Comparison of ENCODE assay signal across 8 mouse cellular contexts in genomic region chr7:89980133-89980484, GRCm38 (mm10). TPM values are rescaled to one million over a fixed set of nuclear protein-coding genes. Genes with fewer than 3 reads are reported as not detected.
DNase-seq lines count a peak whose midpoint lies in the region; ATAC-seq and TF ChIP-seq lines count a peak whose summit lies in the region.

No protein-coding gene starts in this region.

- H3K4me2 ChIP-seq in CH12.LX (ENCODE audit: insufficient read depth, low read depth, poor library complexity, severe bottlenecking) = no peak overlapping the region
- peak overlapping the region; percentile 84 for H3K4me2 ChIP-seq in forebrain, embryonic 14.5 days (ENCODE audit: low read length)
- H3K4me2 ChIP-seq in liver, embryonic 16.5 days (ENCODE audit: low read depth, low read length) = peak overlapping the region; percentile 80

- dilution Hi-C loops in CH12.LX (cut with MboI; ENCODE audit: extremely low pct_ligation_motif_present, extremely low pct_unique_long_range_greater_than_20kb, low sequenced_read_pairs) = no loop called here

- H3K9ac ChIP-seq in CH12.LX (ENCODE audit: insufficient read depth, low read depth) = peak overlapping the region; percentile 61
- H3K9ac ChIP-seq in forebrain, embryonic 14.5 days (ENCODE audit: low read length) = peak overlapping the region; percentile 87
- peak overlapping the region; percentile 92 for H3K9ac ChIP-seq in liver, embryonic 16.5 days (ENCODE audit: low read depth, low read length)

- peak overlapping the region; percentile 98 for H3K27ac ChIP-seq in heart, embryonic 10.5 days
- peak overlapping the region; percentile 95 for H3K27ac ChIP-seq in CH12.LX (ENCODE audit: insufficient read depth, low read depth)
- H3K27ac ChIP-seq in forebrain, embryonic 14.5 days (ENCODE audit: low read depth, low read length) = peak overlapping the region; percentile 99
- peak overlapping the region; percentile 98 for H3K27ac ChIP-seq in liver, embryonic 16.5 days (ENCODE audit: low read length)

- H3K36me3 ChIP-seq in heart, embryonic 10.5 days = peaks cover 19% of the 10 kb centered on the region
- peaks cover 15 to 22% of the 10 kb centered on the region in 2 experiments for H3K36me3 ChIP-seq in CH12.LX (replicated peaks in 1 of 2; ENCODE audit: control insufficient read depth in 1 of 2, insufficient read depth in 1 of 2, low read length in 1 of 2)
- H3K36me3 ChIP-seq in forebrain, embryonic 14.5 days (ENCODE audit: control insufficient read depth, insufficient read depth, low read length) = peaks cover 12% of the 10 kb centered on the region
- peaks cover 16% of the 10 kb centered on the region for H3K36me3 ChIP-seq in liver, embryonic 16.5 days (ENCODE audit: control insufficient read depth, insufficient read depth)

- TF ChIP-seq POLR2A in CH12.LX (IDR thresholded peaks at IDR 0.05; ENCODE audit: low read depth, low read length) = no peak

- in situ Hi-C loops in CH12.LX (cut with MboI; ENCODE audit: low pct_ligation_motif_present, low pct_unique_long_range_greater_than_20kb, low sequenced_read_pairs) = no loop called here

- no peaks in the 10 kb centered on the region for H3K27me3 ChIP-seq in heart, embryonic 10.5 days (ENCODE audit: insufficient read depth, poor library complexity, severe bottlenecking)
- H3K27me3 ChIP-seq in CH12.LX (replicated peaks) = no peaks in the 10 kb centered on the region
- no peaks in the 10 kb centered on the region for H3K27me3 ChIP-seq in forebrain, embryonic 14.5 days (replicated peaks; ENCODE audit: control insufficient read depth, insufficient read depth, low read length)
- no peaks in the 10 kb centered on the region for H3K27me3 ChIP-seq in liver, embryonic 16.5 days (ENCODE audit: control insufficient read depth, insufficient read depth, low read depth, low read length)

- TF ChIP-seq CTCF in CH12.LX (conservative IDR thresholded peaks at IDR 0.05 in 1 of 2, IDR thresholded peaks at IDR 0.05 in 1 of 2; ENCODE audit: low read depth in 2 of 2, low read length in 2 of 2) = no peak

- H3K4me1 ChIP-seq in heart, embryonic 10.5 days = peaks cover 16% of the 10 kb centered on the region; the same call in 1 of the 2 replicates
- peaks cover 2 to 24% of the 10 kb centered on the region in 2 experiments; a peak in 3 of 4 replicates for H3K4me1 ChIP-seq in CH12.LX (ENCODE audit: control insufficient read depth in 1 of 2, insufficient read depth in 2 of 2)
- peaks cover 12% of the 10 kb centered on the region for H3K4me1 ChIP-seq in forebrain, embryonic 14.5 days (ENCODE audit: control insufficient read depth, insufficient read depth, low read length)
- H3K4me1 ChIP-seq in liver, embryonic 16.5 days (ENCODE audit: control insufficient read depth, low read depth, low read length) = peaks cover 16% of the 10 kb centered on the region

- no peak for DNase-seq in heart, embryonic 10.5 days (ENCODE audit: low spot score)
- DNase-seq in heart, adult 11 months = no peak
- DNase-seq in CH12.LX (ENCODE audit: extremely low read depth) = no peak
- no peak for DNase-seq in forebrain, embryonic 14.5 days (ENCODE audit: low spot score)
- no peak for DNase-seq in right cerebral cortex, postnatal 36 days (ENCODE audit: low spot score in 2 of 2)
- DNase-seq in cerebellum, postnatal 36 days = no peak
- DNase-seq in kidney, postnatal 4 days = no peak

- no peaks in the 10 kb centered on the region for H3K9me3 ChIP-seq in heart, embryonic 10.5 days
- H3K9me3 ChIP-seq in CH12.LX (replicated peaks; ENCODE audit: low read length) = no peaks in the 10 kb centered on the region
- H3K9me3 ChIP-seq in forebrain, embryonic 14.5 days (replicated peaks; ENCODE audit: control insufficient read depth, low read length) = no peaks in the 10 kb centered on the region
- no peaks in the 10 kb centered on the region for H3K9me3 ChIP-seq in liver, embryonic 16.5 days (replicated peaks; ENCODE audit: control insufficient read depth, low read length)

- H3K4me3 ChIP-seq in heart, embryonic 10.5 days = peak overlapping the region; percentile 87
- peak overlapping the region; percentile 80 to 82 (median 80) for H3K4me3 ChIP-seq in CH12.LX (replicated peaks in 1 of 3; ENCODE audit: low read depth in 2 of 3, low read length in 2 of 3, poor library complexity in 1 of 3)
- peak overlapping the region; percentile 70 for H3K4me3 ChIP-seq in forebrain, embryonic 14.5 days (ENCODE audit: low read depth, low read length)
- peak overlapping the region; percentile 84 for H3K4me3 ChIP-seq in liver, embryonic 16.5 days (ENCODE audit: low read depth, low read length)

- no peak for ATAC-seq in forebrain, embryonic 14.5 days
- ATAC-seq in liver, embryonic 16.5 days (ENCODE audit: low read depth) = peak; percentile 35

- TF ChIP-seq EP300 in CH12.LX (IDR thresholded peaks at IDR 0.05; ENCODE audit: low read length) = no peak

- under 1% methylated on average over 31 of the region's 31 CpGs for WGBS in heart, embryonic 10.5 days
- 0% methylated on average over 31 of the region's 31 CpGs for WGBS in forebrain, embryonic 14.5 days
- under 1% methylated on average over 31 of the region's 31 CpGs for WGBS in liver, embryonic 16.5 days (ENCODE audit: insufficient replicate concordance)

- H3K79me2 ChIP-seq in CH12.LX (replicated peaks; ENCODE audit: control insufficient read depth, extremely low read depth, insufficient read depth, poor library complexity, severe bottlenecking) = peaks cover 42% of the 10 kb centered on the region

- TF ChIP-seq RAD21 in CH12.LX (IDR thresholded peaks at IDR 0.05; ENCODE audit: low read depth, low read length) = no peak

TF ChIP-seq in CH12.LX, 34 proteins besides CTCF, POLR2A, EP300 and RAD21 (continues in another document):
- no peak for TF ChIP-seq USF1 (IDR thresholded peaks at IDR 0.05; ENCODE audit: low read depth, low read length)
- TF ChIP-seq SIN3A (IDR thresholded peaks at IDR 0.05; ENCODE audit: low read length) = no peak
- TF ChIP-seq NRF1 (IDR thresholded peaks at IDR 0.05; ENCODE audit: low read depth, low read length) = no peak
- peak; percentile 47; the same call in 1 of the 2 replicates for TF ChIP-seq CHD2 (IDR thresholded peaks at IDR 0.05; ENCODE audit: low read length)
- no peak for TF ChIP-seq TBP (conservative IDR thresholded peaks at IDR 0.05; ENCODE audit: low read depth, low read length)
- TF ChIP-seq POLR2AphosphoS2 (IDR thresholded peaks at IDR 0.05; ENCODE audit: low read depth, low read length) = no peak
- no peak for TF ChIP-seq MAFK (IDR thresholded peaks at IDR 0.05; ENCODE audit: insufficient replicate concordance, low read length)
- no peak for TF ChIP-seq MXI1 (IDR thresholded peaks at IDR 0.05; ENCODE audit: low read depth, low read length)
- TF ChIP-seq E2F4 (IDR thresholded peaks at IDR 0.05; ENCODE audit: insufficient replicate concordance, low read depth, low read length) = no peak
- no peak for TF ChIP-seq MAZ (IDR thresholded peaks at IDR 0.05; ENCODE audit: low read depth, low read length)
- no peak for TF ChIP-seq USF2 (conservative IDR thresholded peaks at IDR 0.05; ENCODE audit: low read depth, low read length)
- no peak for TF ChIP-seq JUN (IDR thresholded peaks at IDR 0.05; ENCODE audit: insufficient read depth, low read depth, low read length)
- TF ChIP-seq BHLHE40 (IDR thresholded peaks at IDR 0.05; ENCODE audit: low read depth, low read length) = peak; percentile 21; the same call in 1 of the 2 replicates
- 0 out of 2 replicates have a peak, but pooled peaks have one; percentile 2 for TF ChIP-seq UBTF (IDR thresholded peaks at IDR 0.05; ENCODE audit: low read depth, low read length)
- TF ChIP-seq CHD1 (IDR thresholded peaks at IDR 0.05; ENCODE audit: low read depth, low read length) = no peak
- TF ChIP-seq TCF12 (IDR thresholded peaks at IDR 0.05; ENCODE audit: low read depth, low read length) = no peak; the same call in 1 of the 2 replicates
- no peak for TF ChIP-seq MYC (IDR thresholded peaks at IDR 0.05; ENCODE audit: low read depth, low read length)
- no peak for TF ChIP-seq GABPA (IDR thresholded peaks at IDR 0.05; ENCODE audit: insufficient replicate concordance, low read depth, low read length)
- TF ChIP-seq MAX (IDR thresholded peaks at IDR 0.05; ENCODE audit: low read length) = no peak
- no peak for TF ChIP-seq JUND (conservative IDR thresholded peaks at IDR 0.05; ENCODE audit: low read depth, low read length)
- no peak for TF ChIP-seq SMC3 (IDR thresholded peaks at IDR 0.05; ENCODE audit: low read depth, low read length)
- 0 out of 2 replicates have a peak, but pooled peaks have one; percentile 19 for TF ChIP-seq MEF2A (IDR thresholded peaks at IDR 0.05; ENCODE audit: borderline replicate concordance, low read depth, low read length)
- no peak for TF ChIP-seq ETS1 (conservative IDR thresholded peaks at IDR 0.05; ENCODE audit: low read depth, low read length)
- TF ChIP-seq ZNF384 (IDR thresholded peaks at IDR 0.05; ENCODE audit: low read depth, low read length) = no peak
- no peak for TF ChIP-seq IRF4 (IDR thresholded peaks at IDR 0.05; ENCODE audit: low read depth, low read length)
- no peak for TF ChIP-seq ZC3H11A (IDR thresholded peaks at IDR 0.05; ENCODE audit: low read depth, low read length)
- TF ChIP-seq NELFE (IDR thresholded peaks at IDR 0.05; ENCODE audit: low read depth, low read length) = no peak
- no peak for TF ChIP-seq PAX5 (IDR thresholded peaks at IDR 0.05; ENCODE audit: low read length)
- no peak for TF ChIP-seq ELF1 (IDR thresholded peaks at IDR 0.05; ENCODE audit: low read depth, low read length)
- no peak for TF ChIP-seq KAT2A (IDR thresholded peaks at IDR 0.05; ENCODE audit: insufficient replicate concordance, low read length)
- TF ChIP-seq ZKSCAN1 (IDR thresholded peaks at IDR 0.05; ENCODE audit: borderline replicate concordance, low read depth, low read length) = no peak

RNA-seq across cellular contexts. Expression of gene Eed, which starts 0.7 kb away (rescaled TPM):
- 59.8 and 74.4 TPM in 2 replicates for polyA plus RNA-seq in heart, embryonic 10.5 days (2016; fragmentation: Nextera tagmentation; extraction: Ambion mirVana)
- 108 and 138 TPM in 2 replicates for total RNA-seq in CH12.LX (2012; rRNA removed)
- total RNA-seq in CH12.LX (2014; rRNA removed) = 143 and 161 TPM in 2 replicates
- polyA plus RNA-seq in CH12.LX (2012; ENCODE audit: insufficient read length, low read depth) = 242 and 267 TPM in 2 replicates
- 41.2 and 43.5 TPM in 2 replicates for polyA plus RNA-seq in forebrain, embryonic 14.5 days (2014; fragmentation: Nextera tagmentation; extraction: Ambion mirVana)
- 25.7 and 26.2 TPM in 2 replicates for polyA plus RNA-seq in liver, embryonic 16.5 days (2015; fragmentation: Nextera tagmentation; extraction: Ambion mirVana)

RNA-seq across cellular contexts. Expression of gene Hikeshi, which starts 39.1 kb away (rescaled TPM):
- polyA plus RNA-seq in heart, embryonic 10.5 days (2016; fragmentation: Nextera tagmentation; extraction: Ambion mirVana) = 131 and 136 TPM in 2 replicates
- 66.6 and 69.2 TPM in 2 replicates for total RNA-seq in CH12.LX (2012; rRNA removed)
- total RNA-seq in CH12.LX (2014; rRNA removed) = 126 and 128 TPM in 2 replicates
- polyA plus RNA-seq in CH12.LX (2012; ENCODE audit: insufficient read length, low read depth) = 53.3 and 67.5 TPM in 2 replicates
- 171 and 174 TPM in 2 replicates for polyA plus RNA-seq in forebrain, embryonic 14.5 days (2014; fragmentation: Nextera tagmentation; extraction: Ambion mirVana)
- polyA plus RNA-seq in liver, embryonic 16.5 days (2015; fragmentation: Nextera tagmentation; extraction: Ambion mirVana) = 48.2 and 59.3 TPM in 2 replicates
